Mouse (Mus musculus) heart, adult 2 months (tissue): ENCODE data around the gene Ddx42. TPM values are rescaled to one million over a fixed set of nuclear protein-coding genes. Genes with fewer than 3 reads are reported as not detected.

Experiments
- DNase-seq, 2 experiments: peaks; one replicate each; pipeline ENCODE4 v3.0.0; 2021
- H3K27ac ChIP-seq: fragments of 200-600 bp; 2 replicates; pipeline ENCODE4 v1.8.1; 2022
- H3K27me3 ChIP-seq: fragments of 200-500 bp; 2 replicates; pipeline ENCODE4 v1.6.1; 2012; ENCODE audit warnings: mild to moderate bottlenecking, low read length, inconsistent platforms, mixed read lengths; ENCODE audit not compliant: control insufficient read depth, insufficient read depth
- H3K36me3 ChIP-seq: fragments of 200-500 bp; 2 replicates; pipeline ENCODE4 v1.6.1; 2012; ENCODE audit warnings: low read length, inconsistent platforms; ENCODE audit not compliant: control insufficient read depth, insufficient read depth
- H3K4me1 ChIP-seq: fragments of 200-500 bp; 2 replicates; pipeline ENCODE4 v1.6.1; 2011; ENCODE audit warnings: low read length; ENCODE audit not compliant: control insufficient read depth, insufficient read depth
- H3K4me3 ChIP-seq: fragments of 200-600 bp; 2 replicates; pipeline ENCODE4 v1.8.1; 2022
- H3K79me2 ChIP-seq: fragments of 200-500 bp; replicated peaks from 2 replicates; pipeline ENCODE4 v1.6.1; 2012; ENCODE audit warnings: mild to moderate bottlenecking, inconsistent platforms, low read length, moderate library complexity, mixed read lengths; ENCODE audit not compliant: control insufficient read depth, insufficient read depth
- H3K9ac ChIP-seq: fragments of 200-500 bp; 2 replicates; pipeline ENCODE4 v1.6.1; 2012; ENCODE audit warnings: low read depth, mild to moderate bottlenecking, control low read depth, inconsistent platforms, low read length, mixed read lengths
- CTCF ChIP-seq: fragments of 200-600 bp; IDR thresholded peaks from 2 replicates; pipeline ENCODE4 v1.8.1; 2022; ENCODE audit warnings: antibody characterized with exemption, mild to moderate bottlenecking, moderate library complexity
- EP300 ChIP-seq: fragments of 200-500 bp; IDR thresholded peaks from 2 replicates; pipeline ENCODE4 v1.6.1; 2011; ENCODE audit warnings: low read depth, low read length, control low read depth; ENCODE audit not compliant: insufficient read depth
- POLR2A ChIP-seq: fragments of 200-500 bp; IDR thresholded peaks from 2 replicates; pipeline ENCODE4 v1.6.1; 2011; ENCODE audit warnings: mild to moderate bottlenecking, low read depth, low read length, control low read depth; ENCODE audit not compliant: insufficient read depth
- WGBS: fragments of 180-500 bp; shearing (Covaris S2); methylation state at CpG from one replicate; pipeline ENCODE4 v1.1.7; 2018; 5-methylcytosine and 5-hydroxymethylcytosine counted together
- intact Hi-C: fragments of 180-260 bp; cut with DNase I; formaldehyde crosslinking; loops from one replicate; pipeline ENCODE4 v1.15.1; 2025
- long read RNA-seq: library from polyadenylated mRNA; stranded (forward); transcript quantifications from one replicate; pipeline ENCODE4 v2.0.0, GENCODE M21; 2021
- polyA plus RNA-seq: library from polyadenylated mRNA; depleted of rRNA; stranded (reverse); fragments of >200 nt; gene quantifications from 2 replicates; pipeline ENCODE4 v1.2.3, GENCODE M21; 2012; rRNA removed
- total RNA-seq, 2 experiments: library from RNA; stranded (reverse); gene quantifications; 2 replicates each; pipeline ENCODE4 v1.2.3; 2021

The Ddx42 gene
- total RNA-seq (10 to 100 TPM; 23.5 to 27.5 TPM), polyA plus RNA-seq (6.0 and 11.9 TPM in 2 replicates)
- long read RNA-seq, full-length matches to known transcripts, result 8 of 9 reads
- long read RNA-seq, partial matches to known transcripts, result 1 of 9 reads
- long read RNA-seq, other reads (novel, unspliced or antisense), result 0 of 9 reads

GRCm38 (mm10) chr11:106216730-106217490 lies at the start of gene Ddx42:
TSS of gene Ddx42 (plus strand) at chr11:106216926.
- peaks cover 9% of the 10 kb centered on the region for H3K36me3 ChIP-seq
- H3K27ac ChIP-seq, result peak within 1 kb of the TSS; percentile 92
- H3K27me3 ChIP-seq, result no peaks in the 10 kb centered on the region
- H3K9ac ChIP-seq, result peak within 1 kb of the TSS; percentile 91
- no peak for TF ChIP-seq CTCF
- peak; percentile 51; the same call in 1 of the 2 replicates for TF ChIP-seq EP300
- TF ChIP-seq POLR2A, result peak; percentile 65; the same call in 1 of the 2 replicates
- intact Hi-C loops, result loop anchor here (1.0 to 2.0 kb wide), 2 partner anchors 24 to 56 kb away; partner anchors contain the start of gene Smarcd2
- peak; percentile 91 to 93 for DNase-seq
- peaks cover 6% of the 10 kb centered on the region for H3K4me1 ChIP-seq
- peaks cover 4% of the 10 kb centered on the region for H3K79me2 ChIP-seq
- under 1% methylated on average over 70 of the region's 70 CpGs for WGBS
- peak within 1 kb of the TSS; percentile 69 for H3K4me3 ChIP-seq

DNA sequence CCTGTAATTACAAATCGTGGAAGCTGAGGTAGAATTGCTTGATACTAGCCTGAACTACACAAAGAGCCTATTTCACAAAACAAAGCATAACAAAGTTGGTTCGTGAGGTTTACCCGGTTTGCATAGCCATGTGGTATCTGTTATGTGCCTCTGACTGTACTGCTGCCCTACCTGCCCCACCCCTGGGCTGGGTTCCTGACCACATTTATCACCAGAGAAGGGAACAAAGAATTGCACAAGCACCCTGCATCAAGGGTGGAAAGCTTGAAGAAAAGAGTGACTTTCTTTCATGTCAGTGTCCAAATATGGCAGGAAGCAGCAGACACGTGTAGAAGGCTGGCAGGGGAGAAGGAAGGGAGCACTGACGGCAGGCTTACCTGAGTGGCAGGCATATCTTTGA lies 49.3 kb upstream of the Ddx42 start:
- no peaks in the 10 kb centered on the region for H3K27me3 ChIP-seq
- H3K9ac ChIP-seq, result no peak overlapping the region
- peaks cover 6% of the 10 kb centered on the region for H3K4me1 ChIP-seq
- TF ChIP-seq POLR2A, result no peak
- no peak for TF ChIP-seq CTCF
- no peak for TF ChIP-seq EP300
- H3K79me2 ChIP-seq, result no peaks in the 10 kb centered on the region
- 75% methylated on average over 5 of the region's 5 CpGs for WGBS
- no peaks in the 10 kb centered on the region for H3K36me3 ChIP-seq
- no peak overlapping the region for H3K27ac ChIP-seq
- intact Hi-C loops, result no loop called here
- no peak overlapping the region for H3K4me3 ChIP-seq
- DNase-seq, result no peak

DNA sequence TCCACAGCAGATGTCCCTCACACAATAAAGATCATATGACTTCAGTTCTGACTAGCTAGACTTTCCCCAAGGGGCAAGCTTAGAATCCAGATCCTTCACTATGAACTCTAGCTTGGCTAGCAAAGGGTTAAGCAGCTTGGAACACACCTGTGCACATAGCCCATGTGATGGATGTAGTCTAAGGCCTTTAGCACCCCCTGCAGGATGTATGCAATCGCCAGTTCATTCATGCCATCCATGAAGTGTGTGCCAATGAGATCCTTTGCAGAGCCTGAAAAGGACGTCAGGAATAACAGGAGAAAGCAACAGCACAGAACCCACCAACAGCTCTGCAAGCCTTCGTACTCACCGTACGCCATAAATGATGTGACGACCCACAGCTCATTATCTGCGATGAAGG lies 45.9 kb upstream of the Ddx42 start:
- Histone ChIP-seq H3K9ac (no peak overlapping the region), H3K4me3 (no peak overlapping the region), H3K27me3 (no peaks in the 10 kb centered on the region), H3K79me2 (no peaks in the 10 kb centered on the region), H3K36me3 (no peaks in the 10 kb centered on the region), H3K27ac (no peak overlapping the region), H3K4me1 (no peaks in the 10 kb centered on the region; the same call in 1 of the 2 replicates)
- intact Hi-C loops, result no loop called here
- DNase-seq, result no peak
- TF ChIP-seq POLR2A, result no peak
- peak; percentile 43 for TF ChIP-seq CTCF
- TF ChIP-seq EP300, result no peak
- 79% methylated on average over 7 of the region's 7 CpGs for WGBS

GRCm38 (mm10) chr11:106173228-106173627 lies 43.5 kb upstream of the Ddx42 start:
- TF ChIP-seq EP300, result no peak
- no peak for TF ChIP-seq CTCF
- no peak for TF ChIP-seq POLR2A
- DNase-seq, result no peak
- no peaks in the 10 kb centered on the region; the same call in 1 of the 2 replicates for H3K4me1 ChIP-seq
- no peaks in the 10 kb centered on the region for H3K79me2 ChIP-seq
- H3K9ac ChIP-seq, result no peak overlapping the region
- no peaks in the 10 kb centered on the region for H3K36me3 ChIP-seq
- intact Hi-C loops, result no loop called here
- no peak overlapping the region for H3K27ac ChIP-seq
- no peak overlapping the region for H3K4me3 ChIP-seq
- WGBS, result 89% methylated on average over 2 of the region's 2 CpGs
- no peaks in the 10 kb centered on the region for H3K27me3 ChIP-seq

DNA sequence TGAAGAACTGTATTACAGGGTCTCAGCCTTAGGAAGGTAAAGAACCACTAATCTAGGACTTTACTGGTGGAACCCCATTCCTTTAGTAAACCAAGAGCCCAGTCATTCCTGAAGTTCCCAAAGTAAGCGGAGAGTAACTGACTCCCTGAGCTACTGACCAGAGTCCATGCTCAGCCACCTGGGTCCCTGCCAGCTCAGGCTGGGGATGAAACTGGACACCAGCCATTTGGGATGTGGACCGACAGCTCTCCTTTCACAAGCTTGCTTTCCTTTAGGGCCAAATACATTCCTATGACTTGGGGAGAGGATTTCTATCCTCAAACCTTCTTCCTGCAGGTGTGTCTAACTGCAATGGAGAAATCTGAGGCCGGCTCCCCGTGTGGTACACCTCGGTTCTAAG lies 42.4 kb upstream of the Ddx42 start:
- DNase-seq, result no peak

DNA sequence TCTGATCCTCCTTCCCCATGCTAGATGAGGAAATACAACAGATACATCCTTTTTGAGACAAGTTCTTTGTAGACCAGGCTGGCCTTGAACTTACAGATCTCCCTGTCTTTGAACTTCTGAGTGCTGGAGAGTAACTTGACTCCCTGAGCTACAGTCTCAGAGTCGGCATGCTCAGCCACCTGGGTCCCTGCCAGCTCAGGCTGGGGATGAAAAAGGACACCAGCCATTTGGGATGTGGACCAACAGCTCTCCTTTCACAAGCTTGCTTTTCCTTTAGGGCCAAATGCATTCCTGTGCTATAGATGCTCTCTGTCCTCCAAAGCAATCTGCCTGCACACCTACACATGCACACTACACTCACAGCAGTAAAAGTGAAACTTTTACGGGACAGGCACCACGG lies 41.6 kb upstream of the Ddx42 start:
- no peak overlapping the region for H3K9ac ChIP-seq
- no peaks in the 10 kb centered on the region for H3K27me3 ChIP-seq
- intact Hi-C loops, result no loop called here
- no peaks in the 10 kb centered on the region; the same call in 1 of the 2 replicates for H3K4me1 ChIP-seq
- TF ChIP-seq CTCF (no peak), EP300 (no peak), POLR2A (no peak)
- no peak overlapping the region for H3K4me3 ChIP-seq
- H3K36me3 ChIP-seq, result no peaks in the 10 kb centered on the region
- no peak for DNase-seq
- no peaks in the 10 kb centered on the region for H3K79me2 ChIP-seq
- WGBS, result 54% methylated on average over 3 of the region's 3 CpGs
- no peak overlapping the region for H3K27ac ChIP-seq

More for the DNA sequence above, 42.4 kb upstream of the Ddx42 start:
- TF ChIP-seq POLR2A (no peak), EP300 (no peak), CTCF (no peak)
- H3K27ac ChIP-seq, result no peak overlapping the region
- no peak overlapping the region for H3K4me3 ChIP-seq
- 68% methylated on average over 5 of the region's 5 CpGs for WGBS
- intact Hi-C loops, result no loop called here
- no peaks in the 10 kb centered on the region for H3K79me2 ChIP-seq
- no peaks in the 10 kb centered on the region for H3K27me3 ChIP-seq
- H3K4me1 ChIP-seq, result no peaks in the 10 kb centered on the region; the same call in 1 of the 2 replicates
- no peak overlapping the region for H3K9ac ChIP-seq
- H3K36me3 ChIP-seq, result no peaks in the 10 kb centered on the region
